Mouse (Mus musculus) kidney, postnatal 10 days (tissue): ENCODE data around the gene Tmem121b.

Experiments used
- DNase-seq: peaks from one replicate; pipeline ENCODE4 v3.0.0; 2021; ENCODE audit warnings: mixed read lengths

Gene Tmem121b

GRCm38 (mm10) chr6:120463086-120463871, 30.3 kb downstream of the Tmem121b start, which contains the start of gene Il17ra:
Gene Il17ra, plus strand, starts transcription at chr6:120463247.
- peak; percentile 89 for DNase-seq

- DNase-seq: no peak
These were observed 31.4 kb downstream of the Tmem121b start for GRCm38 (mm10) chr6:120462251-120462650.

GRCm38 (mm10) chr6:120461217-120461616, 32.4 kb downstream of the Tmem121b start:
- no peak for DNase-seq

- no peak for DNase-seq
These were observed 35.9 kb downstream of the Tmem121b start for GRCm38 (mm10) chr6:120457751-120458150.

- DNase-seq: no peak
These were observed 36.5 kb downstream of the Tmem121b start for GRCm38 (mm10) chr6:120457074-120457473.

- DNase-seq: peak; percentile 52
These were observed 39.0 kb downstream of the Tmem121b start for GRCm38 (mm10) chr6:120454627-120455077.

- no peak for DNase-seq
These were observed 40.1 kb downstream of the Tmem121b start for GRCm38 (mm10) chr6:120453556-120453955.

- no peak for DNase-seq
These were observed 40.5 kb downstream of the Tmem121b start for GRCm38 (mm10) chr6:120453103-120453445.

- DNase-seq: no peak
These were observed 41.1 kb downstream of the Tmem121b start for GRCm38 (mm10) chr6:120452384-120453102.

- DNase-seq: no peak
These were observed 43.4 kb downstream of the Tmem121b start for GRCm38 (mm10) chr6:120450208-120450607.

- peak; percentile 51 for DNase-seq
These were observed 49.9 kb downstream of the Tmem121b start for GRCm38 (mm10) chr6:120443363-120444355.

GRCm38 (mm10) chr6:120442171-120442749, 51.3 kb downstream of the Tmem121b start:
- no peak for DNase-seq
